Comparison of ENCODE assay signal across 8 mouse cellular contexts in the genomic region with DNA sequence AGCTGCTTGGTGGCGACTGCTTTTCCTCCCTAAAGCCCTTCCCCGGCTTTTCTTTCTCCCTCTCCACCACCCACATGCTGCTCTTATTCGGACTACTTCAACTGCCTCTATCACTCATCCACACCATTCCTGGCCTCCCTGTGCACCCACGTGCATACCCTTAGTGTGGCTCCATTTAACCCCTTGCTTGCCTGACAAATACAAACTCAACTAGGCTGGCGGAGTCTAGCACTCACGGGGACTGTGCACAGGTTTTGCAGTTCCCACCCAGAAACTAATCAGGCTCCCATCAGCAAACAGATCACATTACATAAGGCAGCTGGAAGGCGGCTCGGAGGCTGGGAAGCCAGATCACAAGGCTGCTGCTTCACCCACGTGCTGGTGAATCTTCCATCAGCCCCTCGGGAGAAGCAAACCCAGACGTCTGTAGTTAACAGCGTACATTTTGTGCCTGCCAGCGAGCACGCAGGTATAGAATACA.
A peak's percentile ranks its signal among the peaks of the same experiment; 100 is the strongest.
DNase-seq lines count a peak whose midpoint lies in the region; ATAC-seq lines count a peak whose summit lies in the region.

No protein-coding gene starts in this region.

- H3K4me2 ChIP-seq in forebrain, embryonic 11.5 days (ENCODE audit: low read depth, low read length, severe bottlenecking), result peak overlapping the region; percentile 43; the same call in 1 of the 2 replicates
- H3K4me2 ChIP-seq in midbrain, embryonic 11.5 days, result peak overlapping the region; percentile 39
- H3K4me2 ChIP-seq in stomach, embryonic 16.5 days (ENCODE audit: low read depth, low read length), result peak overlapping the region; percentile 32; the same call in 1 of the 2 replicates

- H3K4me3 ChIP-seq in forebrain, embryonic 11.5 days (ENCODE audit: low read depth, low read length), result no peak overlapping the region
- peak overlapping the region; percentile 13; the same call in 1 of the 2 replicates for H3K4me3 ChIP-seq in midbrain, embryonic 11.5 days (ENCODE audit: low read depth, low read length)
- H3K4me3 ChIP-seq in stomach, embryonic 16.5 days (replicated peaks; ENCODE audit: low read length), result 0 out of 2 replicates have a peak overlapping the region, but pooled peaks have one; percentile 5

- no peaks in the 10 kb centered on the region for H3K4me1 ChIP-seq in forebrain, embryonic 11.5 days (replicated peaks; ENCODE audit: control insufficient read depth, insufficient read depth, low read length)
- no peaks in the 10 kb centered on the region; the same call in 1 of the 2 replicates for H3K4me1 ChIP-seq in midbrain, embryonic 11.5 days (ENCODE audit: control insufficient read depth, insufficient read depth, low read length)
- H3K4me1 ChIP-seq in stomach, embryonic 16.5 days (ENCODE audit: control insufficient read depth, insufficient read depth, low read length), result no peaks in the 10 kb centered on the region

- no peaks in the 10 kb centered on the region for H3K36me3 ChIP-seq in forebrain, embryonic 11.5 days (ENCODE audit: control insufficient read depth, insufficient read depth, low read length)
- no peaks in the 10 kb centered on the region for H3K36me3 ChIP-seq in midbrain, embryonic 11.5 days (ENCODE audit: control insufficient read depth, insufficient read depth, low read length)
- H3K36me3 ChIP-seq in stomach, embryonic 16.5 days (ENCODE audit: control insufficient read depth, insufficient read depth, low read length), result no peaks in the 10 kb centered on the region

- peak; percentile 10 for DNase-seq in adrenal gland, adult 2 months
- DNase-seq in adrenal gland, postnatal 25 days, result no peak
- peak; percentile 57 for DNase-seq in MN1 (ENCODE audit: low spot score)
- peak; percentile 51 for DNase-seq in forebrain, embryonic 11.5 days (ENCODE audit: low spot score)
- peak; percentile 2 to 8 for DNase-seq in kidney, postnatal 4 days
- peak; percentile 87 for DNase-seq in midbrain, embryonic 11.5 days (ENCODE audit: low spot score, missing footprints)

- 22% methylated on average over 14 of the region's 14 CpGs for WGBS in forebrain, embryonic 11.5 days
- WGBS in midbrain, embryonic 11.5 days, result 23% methylated on average over 14 of the region's 14 CpGs
- WGBS in stomach, embryonic 16.5 days, result 16% methylated on average over 14 of the region's 14 CpGs

- peaks cover 5% of the 10 kb centered on the region; the same call in 1 of the 2 replicates for H3K27me3 ChIP-seq in forebrain, embryonic 11.5 days (ENCODE audit: control insufficient read depth, insufficient read depth, low read length)
- H3K27me3 ChIP-seq in midbrain, embryonic 11.5 days (ENCODE audit: control insufficient read depth, insufficient read depth, low read length), result no peaks in the 10 kb centered on the region; the same call in none of the 2 replicates
- peaks cover 4% of the 10 kb centered on the region; the same call in 1 of the 2 replicates for H3K27me3 ChIP-seq in stomach, embryonic 16.5 days (ENCODE audit: control insufficient read depth, insufficient read depth, low read length)

- ATAC-seq in forebrain, embryonic 11.5 days (replicated peaks; ENCODE audit: low FRiP score), result peak; percentile 62
- ATAC-seq in midbrain, embryonic 11.5 days (ENCODE audit: low FRiP score), result peak; percentile 72
- no peak for ATAC-seq in stomach, embryonic 16.5 days (ENCODE audit: insufficient read depth, low FRiP score)
- no peak for ATAC-seq in megakaryocyte-erythroid progenitor cell, adult 5-6 weeks (replicated peaks; ENCODE audit: low FRiP score, low TSS enrichment, poor library complexity, severe bottlenecking)

- H3K27ac ChIP-seq in forebrain, embryonic 11.5 days (ENCODE audit: low read depth, low read length), result no peak overlapping the region
- H3K27ac ChIP-seq in midbrain, embryonic 11.5 days (ENCODE audit: low read depth, low read length), result no peak overlapping the region
- H3K27ac ChIP-seq in stomach, embryonic 16.5 days (ENCODE audit: low read length), result no peak overlapping the region

- no peak overlapping the region for H3K9ac ChIP-seq in forebrain, embryonic 11.5 days (ENCODE audit: low read length)
- no peak overlapping the region for H3K9ac ChIP-seq in midbrain, embryonic 11.5 days (ENCODE audit: low read length)
- no peak overlapping the region for H3K9ac ChIP-seq in stomach, embryonic 16.5 days (ENCODE audit: low read length)

- H3K9me3 ChIP-seq in forebrain, embryonic 11.5 days (ENCODE audit: control insufficient read depth, low read length), result no peaks in the 10 kb centered on the region
- H3K9me3 ChIP-seq in midbrain, embryonic 11.5 days (ENCODE audit: control insufficient read depth, low read length), result no peaks in the 10 kb centered on the region
- no peaks in the 10 kb centered on the region for H3K9me3 ChIP-seq in stomach, embryonic 16.5 days (replicated peaks; ENCODE audit: control insufficient read depth, low read length)

Comparison
In these comparisons a context has a peak if more than half of its experiments do, and no peak if none do; other contexts are left out.
1. ATAC-seq: peak in forebrain, embryonic 11.5 days (single experiment) and midbrain, embryonic 11.5 days (single experiment); none in stomach, embryonic 16.5 days (single experiment) and megakaryocyte-erythroid progenitor cell, adult 5-6 weeks (single experiment).
2. Peak in every context shown above with its lines, with median percentiles within 50 percentile points of each other: H3K4me2 ChIP-seq.